Mouse (Mus musculus) ES-E14 (cell line): ENCODE measurements at regions not wholly inside any gene's neighbourhood (a gene's known extent, or its start where the extent isn't known, plus 50 kb on each side); places are given as distances from the start of the nearest gene placed in this dataset.

Experiments
- DNase-seq: peaks from one replicate; pipeline ENCODE4 v3.0.0-alpha.2; 2013; ENCODE audit warnings: low read depth, low spot score
- H3K27ac ChIP-seq: 2 replicates; pipeline ENCODE4 v1.5.1; 2012; ENCODE audit warnings: low read depth, mild to moderate bottlenecking, low read length, moderate library complexity, mixed read lengths; ENCODE audit not compliant: poor library complexity, insufficient read depth, severe bottlenecking
- H3K36me3 ChIP-seq: 2 replicates; pipeline ENCODE4 v1.6.1; 2012; ENCODE audit warnings: mild to moderate bottlenecking, low read length, moderate library complexity, mixed read lengths; ENCODE audit not compliant: control insufficient read depth, poor library complexity, insufficient read depth, severe bottlenecking
- H3K4me1 ChIP-seq, 2 experiments: fragments of 150-350 bp in 1 of 2; sonication (generic) in 1 of 2; 2 replicates each; pipeline ENCODE4 v1.6.1; 2012; ENCODE audit warnings: low read length in 2 of 2, mild to moderate bottlenecking in 1 of 2, mixed read lengths in 1 of 2; ENCODE audit not compliant: control insufficient read depth in 2 of 2, insufficient read depth in 2 of 2, poor library complexity in 1 of 2
- H3K4me3 ChIP-seq, 2 experiments: fragments of 150-350 bp in 1 of 2; sonication (generic) in 1 of 2; 2 replicates each; pipeline ENCODE4 v1.5.1; 2012; ENCODE audit warnings: low read length in 2 of 2, low read depth in 1 of 2, mild to moderate bottlenecking in 1 of 2, mixed read lengths in 1 of 2; ENCODE audit not compliant: insufficient read depth in 1 of 2, poor library complexity in 1 of 2, severe bottlenecking in 1 of 2
- H3K9ac ChIP-seq: 2 replicates; pipeline ENCODE4 v1.6.1; 2012; ENCODE audit warnings: low read depth, mild to moderate bottlenecking, low read length, mixed read lengths; ENCODE audit not compliant: poor library complexity, insufficient read depth, severe bottlenecking
- H3K9me3 ChIP-seq: fragments of 150-350 bp; sonication (generic); 2 replicates; pipeline ENCODE4 v1.6.1; 2012; ENCODE audit warnings: low read depth, mild to moderate bottlenecking, low read length; ENCODE audit not compliant: control insufficient read depth, insufficient read depth
- CHD2 ChIP-seq: IDR thresholded peaks from 2 replicates; pipeline ENCODE4 v1.6.1; 2014; ENCODE audit warnings: mild to moderate bottlenecking, low read depth, low read length, inconsistent platforms
- HCFC1 ChIP-seq: IDR thresholded peaks from 2 replicates; pipeline ENCODE4 v1.6.1; 2012; ENCODE audit warnings: low read length, inconsistent platforms, borderline replicate concordance; ENCODE audit not compliant: insufficient read depth
- MAFK ChIP-seq: IDR thresholded peaks from 2 replicates; pipeline ENCODE4 v1.6.1; 2014; ENCODE audit warnings: mild to moderate bottlenecking, low read depth, low read length, inconsistent platforms; ENCODE audit not compliant: insufficient read depth
- ZC3H11A ChIP-seq: IDR thresholded peaks from 2 replicates; pipeline ENCODE4 v1.6.1; 2012; ENCODE audit warnings: low read depth, mild to moderate bottlenecking, inconsistent platforms, low read length, borderline replicate concordance
- ZNF384 ChIP-seq: IDR thresholded peaks from 2 replicates; pipeline ENCODE4 v1.6.1; 2012; ENCODE audit warnings: low read depth, low read length, inconsistent platforms
- in situ Hi-C, 2 experiments: fragments of 600-800 bp; cut with MboI; formaldehyde crosslinking; loops; one replicate each; pipeline ENCODE4 v1.15.1; 2025; ENCODE audit warnings: low sequenced_read_pairs in 2 of 2, inconsistent platforms in 1 of 2; ENCODE audit not compliant: unreplicated experiment in 2 of 2

DNA sequence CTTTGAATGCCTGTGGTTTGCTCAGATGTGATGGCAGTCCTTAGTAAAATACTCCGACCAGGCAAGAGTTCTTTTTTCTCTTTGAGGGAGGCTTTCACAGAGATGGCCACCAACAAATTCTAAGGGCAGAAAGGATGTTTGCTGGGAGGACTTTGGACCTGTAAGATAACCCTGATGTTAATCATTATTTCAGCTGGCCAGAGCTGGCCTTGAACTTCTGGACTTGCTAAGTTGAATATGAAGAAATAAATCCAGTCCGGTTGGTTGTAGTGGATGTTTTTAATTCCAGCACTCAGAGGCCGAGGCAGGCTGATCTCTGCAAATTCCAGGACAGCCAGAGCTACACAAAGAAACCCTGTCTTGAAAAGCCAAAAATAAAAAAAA, 222.9 kb upstream of the Klf3 start:
- TF ChIP-seq MAFK = no peak
- TF ChIP-seq HCFC1 = no peak
- no peak for TF ChIP-seq ZC3H11A
- no peak for TF ChIP-seq CHD2
- no peak for TF ChIP-seq ZNF384
- DNase-seq = no peak
- H3K27ac ChIP-seq = peak overlapping the region; percentile 54; the same call in 1 of the 2 replicates
- in situ Hi-C loops = loop anchor here (10.0 to 25.0 kb wide), 4 partner anchors 196 to 284 kb away; partner anchors contain the start of gene Klf3 (in 1 of the 2)
- H3K4me3 ChIP-seq = no peak overlapping the region
- H3K4me1 ChIP-seq = peaks cover 0 to 20% of the 10 kb centered on the region in 2 experiments; a peak in 3 of 4 replicates
- no peaks in the 10 kb centered on the region for H3K36me3 ChIP-seq
- H3K9me3 ChIP-seq = no peaks in the 10 kb centered on the region
- no peak overlapping the region; the same call in 1 of the 2 replicates for H3K9ac ChIP-seq

DNA sequence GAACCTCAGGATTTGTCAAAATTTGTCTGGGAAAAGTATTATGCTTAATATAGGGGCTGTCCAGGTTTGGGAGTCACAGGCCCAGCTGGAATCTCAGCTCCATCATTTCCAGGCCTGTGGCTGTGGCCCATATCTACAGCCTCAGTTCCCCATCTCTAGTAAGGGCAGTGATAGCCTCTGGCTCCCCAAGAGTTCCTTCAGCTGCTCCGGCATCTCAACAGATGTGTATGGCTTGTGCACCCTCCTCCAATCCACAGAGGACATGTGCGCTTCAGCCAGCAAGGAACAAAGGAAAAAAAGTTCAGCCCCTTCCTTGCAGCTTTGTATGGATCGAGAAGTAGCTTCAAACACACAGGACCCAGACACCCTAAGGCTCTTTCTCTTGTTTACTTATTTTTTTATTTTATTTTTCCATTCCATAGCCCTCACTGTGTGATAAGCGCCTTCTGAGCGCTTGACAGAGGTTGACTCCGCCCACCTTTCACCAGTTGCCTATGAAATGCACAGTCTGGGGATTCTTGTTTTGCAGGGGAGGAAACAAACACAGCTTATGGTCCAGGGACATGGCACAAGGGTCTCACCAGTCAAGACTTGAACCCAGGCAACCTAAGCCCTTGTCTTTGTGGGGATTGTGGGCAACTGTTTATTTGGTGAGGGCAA, 222.3 kb upstream of the Klf3 start:
- in situ Hi-C loops = loop anchor here (10.0 to 25.0 kb wide), 4 partner anchors 196 to 284 kb away; partner anchors contain the start of gene Klf3 (in 1 of the 2)
- H3K9me3 ChIP-seq = no peaks in the 10 kb centered on the region
- TF ChIP-seq HCFC1 = no peak
- no peak for TF ChIP-seq MAFK
- TF ChIP-seq ZNF384 = no peak
- no peak for TF ChIP-seq ZC3H11A
- no peak for TF ChIP-seq CHD2
- DNase-seq = no peak
- H3K9ac ChIP-seq = no peak overlapping the region
- no peak overlapping the region for H3K4me3 ChIP-seq
- H3K27ac ChIP-seq = no peak overlapping the region
- H3K36me3 ChIP-seq = no peaks in the 10 kb centered on the region
- H3K4me1 ChIP-seq = peaks cover 0 to 20% of the 10 kb centered on the region in 2 experiments; a peak in 3 of 4 replicates

- no peaks in the 10 kb centered on the region for H3K9me3 ChIP-seq
- in situ Hi-C loops = loop anchor here (10.0 to 25.0 kb wide), 4 partner anchors 197 to 283 kb away; partner anchors contain the start of gene Klf3 (in 1 of the 2)
- no peak overlapping the region for H3K4me3 ChIP-seq
- no peak for DNase-seq
- TF ChIP-seq HCFC1 (no peak), ZNF384 (no peak), MAFK (no peak), ZC3H11A (no peak), CHD2 (no peak)
- H3K36me3 ChIP-seq = no peaks in the 10 kb centered on the region
- H3K27ac ChIP-seq = no peak overlapping the region
- peaks cover 0 to 20% of the 10 kb centered on the region in 2 experiments; a peak in 3 of 4 replicates for H3K4me1 ChIP-seq
- H3K9ac ChIP-seq = no peak overlapping the region
Observed at GRCm38 (mm10) chr5:64581461-64581860, 221.7 kb upstream of the Klf3 start.

GRCm38 (mm10) chr5:64582031-64582430, 221.2 kb upstream of the Klf3 start:
- Histone ChIP-seq H3K4me1 (peaks cover 0 to 20% of the 10 kb centered on the region in 2 experiments; a peak in 3 of 4 replicates), H3K36me3 (no peaks in the 10 kb centered on the region), H3K9ac (no peak overlapping the region), H3K4me3 (no peak overlapping the region), H3K27ac (no peak overlapping the region), H3K9me3 (no peaks in the 10 kb centered on the region)
- TF ChIP-seq ZC3H11A (no peak), ZNF384 (no peak), HCFC1 (no peak), CHD2 (no peak), MAFK (no peak)
- DNase-seq = no peak
- in situ Hi-C loops = loop anchor here (10.0 to 25.0 kb wide), 4 partner anchors 197 to 283 kb away; partner anchors contain the start of gene Klf3 (in 1 of the 2)
